Mouse (Mus musculus) kidney, embryonic 14.5 days (tissue): ENCODE data around the gene Lrrc29. TPM values are rescaled to one million over a fixed set of nuclear protein-coding genes. Genes with fewer than 3 reads are reported as not detected.
A peak's percentile ranks its signal among the peaks of the same experiment; 100 is the strongest.

ENCODE experiments used
- ATAC-seq: fragments of 200-750 bp; cut with Nextera tagmentation; 2 replicates; pipeline ENCODE4 v1.8.0; 2017; ENCODE audit warnings: moderate number of reproducible peaks, mild to moderate bottlenecking, moderate TSS enrichment, moderate library complexity; ENCODE audit not compliant: low FRiP score, low TSS enrichment
- H3K27ac ChIP-seq: fragments of 300-500 bp; sonication (generic); 2 replicates; pipeline ENCODE4 v1.5.1; 2014; ENCODE audit warnings: low read depth, mild to moderate bottlenecking, low read length, moderate library complexity, mixed read lengths
- H3K27me3 ChIP-seq: fragments of 300-500 bp; sonication (generic); 2 replicates; pipeline ENCODE4 v1.6.1; 2014; ENCODE audit warnings: mild to moderate bottlenecking, low read length; ENCODE audit not compliant: control insufficient read depth, insufficient read depth
- H3K36me3 ChIP-seq: fragments of 300-500 bp; sonication (generic); 2 replicates; pipeline ENCODE4 v1.6.1; 2014; ENCODE audit warnings: low read length, mixed read lengths; ENCODE audit not compliant: control insufficient read depth, insufficient read depth
- H3K4me1 ChIP-seq: fragments of 300-500 bp; sonication (generic); 2 replicates; pipeline ENCODE4 v1.6.1; 2014; ENCODE audit warnings: low read length, mixed read lengths; ENCODE audit not compliant: control insufficient read depth, insufficient read depth
- H3K4me2 ChIP-seq: fragments of 300-500 bp; sonication (generic); replicated peaks from 2 replicates; pipeline ENCODE4 v1.6.1; 2014; ENCODE audit warnings: low read depth, mild to moderate bottlenecking, low read length
- H3K4me3 ChIP-seq: fragments of 300-500 bp; sonication (generic); 2 replicates; pipeline ENCODE4 v1.5.1; 2014; ENCODE audit warnings: mild to moderate bottlenecking, low read length
- H3K9ac ChIP-seq: fragments of 300-500 bp; sonication (generic); 2 replicates; pipeline ENCODE4 v1.6.1; 2014; ENCODE audit warnings: low read depth, mild to moderate bottlenecking, low read length, moderate library complexity
- H3K9me3 ChIP-seq: fragments of 300-500 bp; sonication (generic); 2 replicates; pipeline ENCODE4 v1.6.1; 2016; ENCODE audit warnings: low read length; ENCODE audit not compliant: control insufficient read depth
- WGBS: fragments of 180-500 bp; shearing (Covaris S2); extraction: QIAGEN DNeasy Blood & Tissue Kit; methylation state at CpG from one replicate; pipeline ENCODE4 v1.1.7; 2014; 5-methylcytosine and 5-hydroxymethylcytosine counted together
- polyA plus RNA-seq: library from polyadenylated mRNA; unstranded; fragments of >200 nt; fragmentation: Nextera tagmentation; extraction: Ambion mirVana; gene quantifications from 2 replicates; pipeline ENCODE4 v1.2.1, GENCODE M21; 2014

The Lrrc29 gene
- polyA plus RNA-seq, 1 experiment from 2014 or later, result 2.1 TPM

- Histone ChIP-seq H3K27me3 (peaks cover 32% of the 10 kb centered on the region), H3K4me2 (no peak overlapping the region), H3K9ac (no peak overlapping the region), H3K4me3 (no peak overlapping the region), H3K36me3 (peaks cover 5% of the 10 kb centered on the region; the same call in 1 of the 2 replicates), H3K9me3 (no peaks in the 10 kb centered on the region), H3K27ac (no peak overlapping the region), H3K4me1 (0 out of 2 replicates have a peak, but pooled peaks cover 5% of the 10 kb centered on the region)
- no peak for ATAC-seq
- WGBS, result 89% methylated on average over 12 of the region's 12 CpGs
Measured at GRCm38 (mm10) chr8:105281821-105282220, 44.3 kb downstream of the Lrrc29 start.

GRCm38 (mm10) chr8:105280567-105280966 is 45.5 kb downstream of the Lrrc29 start:
- ATAC-seq, result no peak
- no peak overlapping the region for H3K27ac ChIP-seq
- H3K9me3 ChIP-seq, result no peaks in the 10 kb centered on the region
- WGBS, result 77% methylated on average over 3 of the region's 3 CpGs
- H3K4me1 ChIP-seq, result peaks cover 15% of the 10 kb centered on the region; the same call in 1 of the 2 replicates
- H3K4me2 ChIP-seq, result no peak overlapping the region
- no peak overlapping the region for H3K4me3 ChIP-seq
- peaks cover 5% of the 10 kb centered on the region; the same call in 1 of the 2 replicates for H3K36me3 ChIP-seq
- peaks cover 44% of the 10 kb centered on the region for H3K27me3 ChIP-seq
- H3K9ac ChIP-seq, result no peak overlapping the region

GRCm38 (mm10) chr8:105278911-105279334 is 47.2 kb downstream of the Lrrc29 start:
- H3K9me3 ChIP-seq, result no peaks in the 10 kb centered on the region
- H3K27ac ChIP-seq, result no peak overlapping the region
- 3% methylated on average over 28 of the region's 28 CpGs for WGBS
- peaks cover 61% of the 10 kb centered on the region for H3K27me3 ChIP-seq
- peak; percentile 22; the same call in 1 of the 2 replicates for ATAC-seq
- peaks cover 17% of the 10 kb centered on the region; the same call in 1 of the 2 replicates for H3K4me1 ChIP-seq
- peak overlapping the region; percentile 14; the same call in 1 of the 2 replicates for H3K4me3 ChIP-seq
- no peak overlapping the region for H3K9ac ChIP-seq
- peak overlapping the region; percentile 34 for H3K4me2 ChIP-seq
- peaks cover 5% of the 10 kb centered on the region; the same call in 1 of the 2 replicates for H3K36me3 ChIP-seq

- Histone ChIP-seq H3K4me2 (peak overlapping the region; percentile 53), H3K4me1 (peaks cover 17% of the 10 kb centered on the region; the same call in 1 of the 2 replicates), H3K9me3 (no peaks in the 10 kb centered on the region), H3K27ac (no peak overlapping the region), H3K9ac (0 out of 2 replicates have a peak overlapping the region, but pooled peaks have one; percentile 29), H3K36me3 (no peaks in the 10 kb centered on the region), H3K4me3 (peak overlapping the region; percentile 34), H3K27me3 (peaks cover 84% of the 10 kb centered on the region)
- 4% methylated on average over 30 of the region's 30 CpGs for WGBS
- peak; percentile 53 for ATAC-seq
Measured at GRCm38 (mm10) chr8:105276292-105277120, 49.6 kb downstream of the Lrrc29 start.

- Histone ChIP-seq H3K9me3 (no peaks in the 10 kb centered on the region), H3K27ac (no peak within 1 kb of the TSS), H3K27me3 (peaks cover 90% of the 10 kb centered on the region), H3K4me3 (peak within 1 kb of the TSS; percentile 34), H3K9ac (0 out of 2 replicates have a peak within 1 kb of the TSS, but pooled peaks have one; percentile 29), H3K36me3 (no peaks in the 10 kb centered on the region), H3K4me1 (peaks cover 17% of the 10 kb centered on the region; the same call in 1 of the 2 replicates), H3K4me2 (peak within 1 kb of the TSS; percentile 53)
- no peak for ATAC-seq
- WGBS, result 7% methylated on average over 10 of the region's 10 CpGs
Measured at GRCm38 (mm10) chr8:105275840-105276239, 50.2 kb downstream of the Lrrc29 start, which contains the start of gene Nol3. Gene Nol3, plus strand, starts transcription at chr8:105276140.

GRCm38 (mm10) chr8:105275387-105275786 is 50.7 kb downstream of the Lrrc29 start:
- Histone ChIP-seq H3K27me3 (peaks cover 95% of the 10 kb centered on the region), H3K4me3 (no peak overlapping the region), H3K9ac (no peak overlapping the region), H3K9me3 (no peaks in the 10 kb centered on the region), H3K4me2 (peak overlapping the region; percentile 53; the same call in 1 of the 2 replicates), H3K4me1 (peaks cover 17% of the 10 kb centered on the region; the same call in 1 of the 2 replicates), H3K27ac (no peak overlapping the region), H3K36me3 (no peaks in the 10 kb centered on the region)
- ATAC-seq, result no peak
- WGBS, result 11% methylated on average over 11 of the region's 11 CpGs

- Histone ChIP-seq H3K27me3 (peaks cover 98% of the 10 kb centered on the region), H3K4me3 (no peak overlapping the region), H3K9ac (no peak overlapping the region), H3K36me3 (no peaks in the 10 kb centered on the region), H3K4me1 (peaks cover 24% of the 10 kb centered on the region), H3K27ac (no peak overlapping the region), H3K4me2 (no peak overlapping the region), H3K9me3 (peaks cover 4% of the 10 kb centered on the region; the same call in 1 of the 2 replicates)
- 3% methylated on average over 11 of the region's 11 CpGs for WGBS
- ATAC-seq, result no peak
Measured at GRCm38 (mm10) chr8:105270916-105271186, 55.2 kb downstream of the Lrrc29 start.

GRCm38 (mm10) chr8:105270101-105270915 is 55.8 kb downstream of the Lrrc29 start:
- ATAC-seq, result no peak
- Histone ChIP-seq H3K27me3 (peaks cover 95% of the 10 kb centered on the region), H3K9ac (peak overlapping the region; percentile 45; the same call in 1 of the 2 replicates), H3K36me3 (no peaks in the 10 kb centered on the region), H3K9me3 (peaks cover 4% of the 10 kb centered on the region; the same call in 1 of the 2 replicates), H3K4me1 (peaks cover 20% of the 10 kb centered on the region), H3K4me2 (peak overlapping the region; percentile 92), H3K4me3 (peak overlapping the region; percentile 46), H3K27ac (no peak overlapping the region)
- WGBS, result 3% methylated on average over 39 of the region's 39 CpGs
